In the genomic region with DNA sequence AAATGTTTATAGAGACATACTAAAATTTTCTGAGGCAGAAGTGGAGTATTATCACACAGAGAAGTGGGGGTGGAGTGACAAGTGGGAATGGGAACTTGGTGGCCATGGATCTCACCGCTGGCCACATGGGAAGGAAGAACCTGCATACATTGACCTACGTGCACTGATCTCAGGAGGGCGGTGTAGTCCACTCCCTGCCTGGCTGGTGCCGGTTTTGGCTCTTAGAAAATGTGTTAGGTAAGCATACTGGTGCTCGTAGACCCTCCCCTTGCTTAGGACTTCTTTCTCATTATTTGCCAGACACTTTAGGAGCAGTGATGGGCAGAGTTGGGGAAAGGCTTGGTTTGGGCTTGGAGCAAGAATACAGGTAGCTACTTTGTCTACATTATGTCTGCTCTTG, we compare ENCODE assay signal across 18 mouse cellular contexts. TPM values are rescaled to one million over a fixed set of nuclear protein-coding genes. Genes with fewer than 3 reads are reported as not detected.
"Had no signal": no experiment of that assay in that cellular context is flagged by ENCODE, and none has a peak within 500 bp of the region (broad histone marks: within the 10 kb centered on the region; RNA-seq: fewer than 3 reads in every experiment).

No protein-coding gene starts in this region.

- DNase-seq: kidney, adult 18-20 months; kidney, postnatal 36 days; left cerebral cortex, postnatal 4 days; lung, postnatal 10 days; thymus, adult 2 months; thymus, postnatal 14 days; thymus, postnatal 4 days had no signal

- H3K4me3 ChIP-seq: limb, embryonic 12.5 days; limb, embryonic 15.5 days; lung, embryonic 15.5 days; midbrain, embryonic 10.5 days; midbrain, embryonic 13.5 days; myocyte had no signal

- H3K27ac ChIP-seq: kidney, postnatal 0 days; limb, embryonic 12.5 days; limb, embryonic 15.5 days; liver, embryonic 14.5 days; lung, embryonic 15.5 days; midbrain, embryonic 10.5 days; midbrain, embryonic 13.5 days had no signal

- H3K27me3 ChIP-seq: limb, embryonic 12.5 days; limb, embryonic 15.5 days; lung, embryonic 15.5 days; megakaryocyte, embryonic 14.5 days; midbrain, embryonic 13.5 days had no signal

- H3K9ac ChIP-seq: limb, embryonic 12.5 days; limb, embryonic 15.5 days; liver, embryonic 14.5 days; lung, embryonic 15.5 days; midbrain, embryonic 13.5 days had no signal

- H3K9me3 ChIP-seq: limb, embryonic 12.5 days; limb, embryonic 15.5 days; lung, embryonic 15.5 days; megakaryocyte, embryonic 14.5 days; midbrain, embryonic 10.5 days; midbrain, embryonic 13.5 days had no signal

RNA-seq across cellular contexts. Expression of gene Gm20662, which starts 11.9 kb away (rescaled TPM):
- polyA plus RNA-seq: neural tube, embryonic 14.5 days had no signal

RNA-seq across cellular contexts. Expression of gene Cdhr4, which starts 15.7 kb away (rescaled TPM):
- polyA plus RNA-seq: myocyte had no signal

RNA-seq across cellular contexts. Expression of gene Gm20661, which starts 25.2 kb away (rescaled TPM):
- polyA plus RNA-seq: myocyte; small intestine, adult 2 months had no signal
